Mouse (Mus musculus) embryonic facial prominence, embryonic 14.5 days (tissue): Measurements from ENCODE around the gene P2ry6. TPM values are rescaled to one million over a fixed set of nuclear protein-coding genes. Genes with fewer than 3 reads are reported as not detected.
A peak's percentile ranks its signal among the peaks of the same experiment; 100 is the strongest.

Source experiments
- ATAC-seq: fragments of 200-750 bp; cut with Nextera tagmentation; 2 replicates; pipeline ENCODE4 v1.8.0; 2017; ENCODE audit warnings: low read depth, moderate number of reproducible peaks, moderate TSS enrichment
- DNase-seq: peaks from one replicate; pipeline ENCODE4 v3.0.0-alpha.2; 2015; ENCODE audit warnings: low spot score
- H3K27ac ChIP-seq: fragments of 300-500 bp; sonication (generic); replicated peaks from 2 replicates; pipeline ENCODE4 v1.5.1; 2014; ENCODE audit warnings: low read depth, mild to moderate bottlenecking, low read length, moderate library complexity
- H3K27me3 ChIP-seq: fragments of 300-500 bp; sonication (generic); replicated peaks from 2 replicates; pipeline ENCODE4 v1.6.1; 2014; ENCODE audit warnings: low read length; ENCODE audit not compliant: control insufficient read depth, insufficient read depth
- H3K36me3 ChIP-seq: fragments of 300-500 bp; sonication (generic); 2 replicates; pipeline ENCODE4 v1.6.1; 2014; ENCODE audit warnings: low read length, mixed read lengths; ENCODE audit not compliant: control insufficient read depth, insufficient read depth
- H3K4me1 ChIP-seq: fragments of 300-500 bp; sonication (generic); 2 replicates; pipeline ENCODE4 v1.6.1; 2014; ENCODE audit warnings: antibody characterized with exemption, low read length; ENCODE audit not compliant: control insufficient read depth, insufficient read depth
- H3K4me2 ChIP-seq: fragments of 300-500 bp; sonication (generic); 2 replicates; pipeline ENCODE4 v1.6.1; 2014; ENCODE audit warnings: low read depth, mild to moderate bottlenecking, low read length, moderate library complexity, mixed read lengths
- H3K4me3 ChIP-seq: fragments of 300-500 bp; sonication (generic); 2 replicates; pipeline ENCODE4 v1.5.1; 2014; ENCODE audit warnings: low read depth, mild to moderate bottlenecking, low read length
- H3K9ac ChIP-seq: fragments of 300-500 bp; sonication (generic); 2 replicates; pipeline ENCODE4 v1.6.1; 2014; ENCODE audit warnings: low read depth, mild to moderate bottlenecking, low read length, moderate library complexity, mixed read lengths
- H3K9me3 ChIP-seq: fragments of 300-500 bp; sonication (generic); 2 replicates; pipeline ENCODE4 v1.6.1; 2016; ENCODE audit warnings: low read length; ENCODE audit not compliant: control insufficient read depth
- WGBS: fragments of 180-500 bp; shearing (Covaris S2); extraction: QIAGEN DNeasy Blood & Tissue Kit; methylation state at CpG from one replicate; pipeline ENCODE4 v1.1.7; 2014; 5-methylcytosine and 5-hydroxymethylcytosine counted together
- polyA plus RNA-seq: library from polyadenylated mRNA; unstranded; fragments of >200 nt; fragmentation: Nextera tagmentation; extraction: Ambion mirVana; gene quantifications from 2 replicates; pipeline ENCODE4 v1.2.1, GENCODE M21; 2014

Gene P2ry6
- polyA plus RNA-seq, 1 experiment from 2014 or later, result 7.3 TPM

DNA sequence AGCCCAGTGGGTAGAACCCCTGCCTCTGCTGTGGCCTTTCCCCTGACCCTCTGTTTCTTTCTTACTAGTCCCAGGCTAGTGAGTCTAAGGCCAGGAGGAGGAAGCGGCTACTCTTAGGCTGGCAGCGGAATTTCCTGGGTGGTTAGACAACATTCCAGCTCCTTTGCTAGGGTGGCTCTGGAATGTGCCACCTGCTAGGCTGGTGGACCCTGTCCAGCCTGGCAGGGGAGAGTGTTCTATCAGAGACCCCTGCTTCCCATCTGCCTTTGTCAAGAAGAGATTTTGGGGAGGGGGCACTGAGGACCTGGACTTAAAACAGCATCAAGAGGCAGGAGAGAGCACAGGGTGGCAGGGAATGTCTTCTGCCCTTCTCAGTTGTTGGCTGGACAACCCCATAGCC lies 31.8 kb upstream of the P2ry6 start:
- 64% methylated on average over 2 of the region's 2 CpGs for WGBS
- Histone ChIP-seq H3K36me3 (no peaks in the 10 kb centered on the region), H3K4me2 (no peak overlapping the region), H3K9me3 (no peaks in the 10 kb centered on the region), H3K27me3 (peaks cover 13% of the 10 kb centered on the region), H3K9ac (no peak overlapping the region), H3K4me1 (peaks cover 6% of the 10 kb centered on the region; the same call in 1 of the 2 replicates), H3K4me3 (no peak overlapping the region), H3K27ac (no peak overlapping the region)
- no peak for DNase-seq
- ATAC-seq, result no peak

DNA sequence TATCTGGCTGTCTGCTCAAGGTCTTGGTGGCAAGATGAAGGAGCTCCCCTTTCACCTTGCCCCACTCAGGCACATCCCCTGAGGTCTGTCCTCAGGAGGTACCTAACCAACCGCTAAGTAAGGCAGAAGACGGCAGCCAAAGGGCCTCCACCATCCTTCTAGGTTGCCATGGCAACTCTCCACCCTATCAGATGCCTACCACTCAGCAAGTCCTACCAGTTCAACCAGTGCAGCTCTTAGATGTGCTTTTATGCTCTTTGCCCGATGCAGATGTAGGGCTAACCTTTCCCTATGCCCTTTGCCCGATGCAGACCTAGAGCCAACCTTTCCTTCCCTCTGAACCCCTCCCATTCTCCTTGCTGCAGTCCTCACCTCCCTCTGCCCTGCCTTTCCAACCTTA lies 30.7 kb upstream of the P2ry6 start:
- Histone ChIP-seq H3K4me3 (no peak overlapping the region), H3K4me2 (no peak overlapping the region), H3K4me1 (peaks cover 6% of the 10 kb centered on the region; the same call in 1 of the 2 replicates), H3K36me3 (no peaks in the 10 kb centered on the region), H3K27me3 (peaks cover 5% of the 10 kb centered on the region; the same call in 1 of the 2 replicates), H3K27ac (no peak overlapping the region), H3K9me3 (no peaks in the 10 kb centered on the region), H3K9ac (no peak overlapping the region)
- ATAC-seq (no peak; the same call in 1 of the 2 replicates), DNase-seq (no peak)
- WGBS, result 55% methylated on average over 4 of the region's 4 CpGs

GRCm38 (mm10) chr7:101003442-101004326 lies 29.2 kb upstream of the P2ry6 start:
- Histone ChIP-seq H3K9me3 (no peaks in the 10 kb centered on the region), H3K4me2 (no peak overlapping the region), H3K9ac (no peak overlapping the region), H3K27me3 (no peaks in the 10 kb centered on the region), H3K4me3 (no peak overlapping the region), H3K4me1 (peaks cover 6% of the 10 kb centered on the region; the same call in 1 of the 2 replicates), H3K27ac (no peak overlapping the region), H3K36me3 (no peaks in the 10 kb centered on the region)
- peak; percentile 84 for ATAC-seq
- DNase-seq, result peak; percentile 83
- 40% methylated on average over 11 of the region's 11 CpGs for WGBS

DNA sequence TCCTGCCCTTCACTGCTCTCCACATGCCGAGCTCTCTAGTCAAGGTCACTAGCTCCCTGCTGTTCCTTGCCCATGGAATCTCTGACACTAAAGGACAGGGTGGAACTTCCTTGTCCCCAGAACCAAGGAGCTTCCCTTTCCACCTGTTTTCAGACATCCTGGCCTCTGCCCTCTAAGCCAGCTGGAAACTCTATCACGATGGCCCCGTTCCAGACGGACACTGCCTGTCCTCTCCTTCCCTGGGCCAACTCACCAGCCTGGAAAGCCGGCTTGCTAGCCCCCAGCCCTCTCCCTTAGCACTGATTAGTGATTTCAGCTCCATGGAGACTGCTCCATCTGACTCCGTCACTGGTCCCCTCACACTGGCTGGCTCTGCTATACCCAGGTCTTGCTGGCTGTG lies 27.8 kb upstream of the P2ry6 start:
- Histone ChIP-seq H3K9me3 (no peaks in the 10 kb centered on the region), H3K4me3 (no peak overlapping the region), H3K9ac (no peak overlapping the region), H3K4me2 (no peak overlapping the region), H3K36me3 (no peaks in the 10 kb centered on the region), H3K4me1 (peaks cover 6% of the 10 kb centered on the region; the same call in 1 of the 2 replicates), H3K27ac (no peak overlapping the region), H3K27me3 (no peaks in the 10 kb centered on the region)
- ATAC-seq, result no peak
- 78% methylated on average over 6 of the region's 6 CpGs for WGBS
- DNase-seq, result no peak

DNA sequence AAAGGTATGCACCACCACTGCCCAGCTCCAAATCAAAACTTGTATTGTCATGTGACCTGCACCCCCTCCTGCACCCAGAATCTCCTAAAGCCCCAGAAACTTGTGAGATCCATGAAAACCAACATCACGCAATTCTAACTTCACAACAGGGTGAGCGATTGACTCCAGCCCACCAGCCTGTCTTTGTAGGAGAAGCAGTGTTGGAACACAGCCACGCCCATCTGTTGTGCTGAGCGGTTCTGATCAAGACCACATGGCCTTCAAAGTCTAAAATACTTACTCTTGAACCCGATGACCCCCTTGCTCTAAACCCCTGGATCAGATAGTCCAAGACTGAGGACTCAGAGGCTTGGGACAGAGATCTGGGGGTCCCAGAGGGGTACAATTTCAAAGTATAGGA lies 25.2 kb upstream of the P2ry6 start:
- no peak overlapping the region for H3K4me3 ChIP-seq
- DNase-seq (no peak), ATAC-seq (no peak)
- no peak overlapping the region for H3K9ac ChIP-seq
- H3K4me2 ChIP-seq, result no peak overlapping the region
- H3K27ac ChIP-seq, result no peak overlapping the region
- WGBS, result 51% methylated on average over 5 of the region's 5 CpGs
- H3K4me1 ChIP-seq, result peaks cover 6% of the 10 kb centered on the region; the same call in 1 of the 2 replicates
- H3K27me3 ChIP-seq, result no peaks in the 10 kb centered on the region
- no peaks in the 10 kb centered on the region for H3K36me3 ChIP-seq
- no peaks in the 10 kb centered on the region for H3K9me3 ChIP-seq

- Histone ChIP-seq H3K9ac (no peak overlapping the region), H3K4me2 (no peak overlapping the region), H3K36me3 (no peaks in the 10 kb centered on the region), H3K9me3 (no peaks in the 10 kb centered on the region), H3K27ac (no peak overlapping the region), H3K4me1 (peaks cover 2% of the 10 kb centered on the region; the same call in 1 of the 2 replicates), H3K4me3 (no peak overlapping the region), H3K27me3 (no peaks in the 10 kb centered on the region)
- no peak for DNase-seq
- no peak for ATAC-seq
- 86% methylated on average over 24 of the region's 24 CpGs for WGBS
These were observed 24.1 kb upstream of the P2ry6 start for GRCm38 (mm10) chr7:100998578-100998960.

DNA sequence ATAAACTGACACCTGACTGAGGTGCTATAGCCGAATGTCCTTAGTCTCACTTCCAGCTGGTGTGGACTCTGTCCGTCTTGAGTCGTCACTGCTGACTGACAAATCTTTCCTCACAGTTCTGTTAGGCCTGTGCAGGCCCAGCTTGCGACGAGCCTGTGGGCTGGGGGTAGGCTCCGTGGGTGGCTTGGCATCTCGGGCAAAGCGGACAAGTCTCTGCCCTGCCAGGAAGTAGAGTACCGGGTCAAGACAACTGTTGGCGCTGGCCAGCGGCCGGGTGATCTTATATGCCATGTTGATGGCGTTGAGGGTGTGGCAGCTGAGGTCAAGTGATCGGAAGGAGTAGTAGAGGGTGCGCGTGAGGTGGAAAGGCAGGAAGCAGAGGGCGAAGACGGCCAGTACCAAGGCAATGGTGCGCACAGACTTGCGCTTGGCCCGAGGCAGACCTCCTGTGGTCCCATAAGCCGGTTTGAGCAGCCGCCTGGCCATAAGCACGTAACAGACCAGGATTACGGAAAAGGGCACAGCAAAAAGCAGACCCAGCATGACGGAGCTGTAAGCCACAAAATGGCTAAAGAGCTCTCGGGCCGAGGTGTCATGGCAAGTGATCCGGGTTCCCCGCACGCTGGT lies 23.6 kb upstream of the P2ry6 start:
- H3K4me2 ChIP-seq, result no peak overlapping the region
- no peaks in the 10 kb centered on the region for H3K9me3 ChIP-seq
- ATAC-seq, result no peak
- no peak overlapping the region for H3K9ac ChIP-seq
- H3K27me3 ChIP-seq, result no peaks in the 10 kb centered on the region
- H3K27ac ChIP-seq, result no peak overlapping the region
- 86% methylated on average over 31 of the region's 31 CpGs for WGBS
- H3K4me3 ChIP-seq, result no peak overlapping the region
- DNase-seq, result no peak
- H3K4me1 ChIP-seq, result no peaks in the 10 kb centered on the region
- H3K36me3 ChIP-seq, result no peaks in the 10 kb centered on the region

GRCm38 (mm10) chr7:100997215-100997614 lies 22.8 kb upstream of the P2ry6 start:
- Histone ChIP-seq H3K9ac (no peak overlapping the region), H3K4me3 (no peak overlapping the region), H3K27ac (no peak overlapping the region), H3K27me3 (no peaks in the 10 kb centered on the region), H3K9me3 (no peaks in the 10 kb centered on the region), H3K4me1 (no peaks in the 10 kb centered on the region), H3K4me2 (no peak overlapping the region), H3K36me3 (no peaks in the 10 kb centered on the region)
- 50% methylated on average over 1 of the region's 1 CpGs for WGBS
- DNase-seq (no peak), ATAC-seq (no peak)
